ENCODE assay signal across 24 mouse cellular contexts in genomic region chr1:93908977-93909586, GRCm38 (mm10). TPM values are rescaled to one million over a fixed set of nuclear protein-coding genes. Genes with fewer than 3 reads are reported as not detected.
DNase-seq lines count a peak whose midpoint lies in the region; ATAC-seq and TF ChIP-seq lines count a peak whose summit lies in the region.
"Not testable (repeated sequence)": the region's sequence is repeated elsewhere in the genome, so short reads cannot be mapped to it uniquely, and the experiment has no call there.
"Had no signal": no experiment of that assay in that cellular context is flagged by ENCODE, and none has a peak within 500 bp of the region (broad histone marks: within the 10 kb centered on the region; RNA-seq: fewer than 3 reads in every experiment).

No protein-coding gene starts in this region.

- not testable (repeated sequence) for TF ChIP-seq CTCF in forebrain, postnatal 0 days (IDR thresholded peaks at IDR 0.05; ENCODE audit: low read depth)

- H3K36me3 ChIP-seq in forebrain, postnatal 0 days (ENCODE audit: insufficient read depth); hindbrain, embryonic 16.5 days (ENCODE audit: control insufficient read depth, insufficient read depth, low read length); kidney, embryonic 14.5 days (ENCODE audit: control insufficient read depth, insufficient read depth, low read length); midbrain, embryonic 13.5 days: not testable (repeated sequence)

- H3K9me3 ChIP-seq in forebrain, postnatal 0 days (ENCODE audit: low read length); hindbrain, embryonic 16.5 days (ENCODE audit: control insufficient read depth, low read length); kidney, embryonic 14.5 days (ENCODE audit: control insufficient read depth, low read length); midbrain, embryonic 13.5 days: not testable (repeated sequence)

- ATAC-seq in CD4-positive, CD25-positive, alpha-beta regulatory T cell, adult 4 months, result peak; percentile 83
- ATAC-seq in common myeloid progenitor, adult 5-6 weeks (replicated peaks; ENCODE audit: low read depth, poor library complexity, severe bottlenecking), result peak; percentile 62
- peak; percentile 36; the same call in 1 of the 2 replicates for ATAC-seq in forebrain, postnatal 0 days
- ATAC-seq in hindbrain, embryonic 16.5 days, result 0 out of 2 replicates have a peak, but pooled peaks have one; percentile 40
- ATAC-seq in kidney, embryonic 14.5 days (ENCODE audit: low FRiP score, low TSS enrichment), result peak; percentile 20; the same call in 1 of the 2 replicates
- peak; percentile 86 for ATAC-seq in megakaryocyte, adult 5-6 weeks (ENCODE audit: poor library complexity, severe bottlenecking)
- peak; percentile 61; the same call in 1 of the 2 replicates for ATAC-seq in midbrain, embryonic 13.5 days

- H3K27ac ChIP-seq in forebrain, postnatal 0 days (ENCODE audit: low read depth, low read length); hindbrain, embryonic 16.5 days (ENCODE audit: low read depth, low read length); kidney, embryonic 14.5 days (ENCODE audit: low read depth, low read length); midbrain, embryonic 13.5 days: not testable (repeated sequence)

- H3K9ac ChIP-seq in forebrain, postnatal 0 days; hindbrain, embryonic 16.5 days (ENCODE audit: low read depth, low read length); kidney, embryonic 14.5 days (ENCODE audit: low read depth, low read length); midbrain, embryonic 13.5 days (replicated peaks): not testable (repeated sequence)

- WGBS in forebrain, postnatal 0 days, result no CpG with 5 or more reads among the region's 11 CpGs
- no CpG with 5 or more reads among the region's 11 CpGs for WGBS in hindbrain, embryonic 16.5 days
- WGBS in kidney, embryonic 14.5 days, result no CpG with 5 or more reads among the region's 11 CpGs
- no CpG with 5 or more reads among the region's 11 CpGs for WGBS in midbrain, embryonic 13.5 days

- H3K4me3 ChIP-seq in forebrain, postnatal 0 days (ENCODE audit: low read depth, low read length); hindbrain, embryonic 16.5 days (ENCODE audit: low read length); kidney, embryonic 14.5 days (ENCODE audit: low read length); midbrain, embryonic 13.5 days (replicated peaks): not testable (repeated sequence)

- not testable (repeated sequence) for H3K4me1 ChIP-seq in forebrain, postnatal 0 days (ENCODE audit: insufficient read depth); hindbrain, embryonic 16.5 days (ENCODE audit: control insufficient read depth, insufficient read depth, low read depth, low read length); kidney, embryonic 14.5 days (ENCODE audit: control insufficient read depth, insufficient read depth, low read length); midbrain, embryonic 13.5 days (replicated peaks)

- H3K27me3 ChIP-seq in forebrain, postnatal 0 days (ENCODE audit: insufficient read depth, low read length); hindbrain, embryonic 16.5 days (replicated peaks; ENCODE audit: control insufficient read depth, insufficient read depth, low read length); kidney, embryonic 14.5 days (ENCODE audit: control insufficient read depth, insufficient read depth, low read length); midbrain, embryonic 13.5 days: not testable (repeated sequence)

- not testable (repeated sequence) for H3K4me2 ChIP-seq in forebrain, postnatal 0 days (ENCODE audit: low read depth); hindbrain, embryonic 16.5 days (ENCODE audit: low read length); kidney, embryonic 14.5 days (replicated peaks; ENCODE audit: low read depth, low read length); midbrain, embryonic 13.5 days (replicated peaks)

- not testable (repeated sequence) for DNase-seq in forebrain, postnatal 0 days

RNA-seq across cellular contexts. Expression of gene Gal3st2b, which starts 9.0 kb away (rescaled TPM):
- not detected for polyA plus RNA-seq in CD4-positive, CD25-positive, alpha-beta regulatory T cell, adult 4 months (2017; shearing (Covaris generic))
- total RNA-seq in common myeloid progenitor, adult 5-6 weeks (2017), result not detected in 2 replicates
- total RNA-seq in forebrain, postnatal 0 days (2014; rRNA removed), result not detected in 2 replicates
- not detected in 2 replicates for polyA plus RNA-seq in forebrain, postnatal 0 days (2015; fragmentation: Nextera tagmentation; extraction: Ambion mirVana)
- 0.08 TPM in 1 of 2 replicates, not detected in the other for polyA plus RNA-seq in hindbrain, embryonic 16.5 days (2015; fragmentation: Nextera tagmentation; extraction: Ambion mirVana)
- polyA plus RNA-seq in kidney, embryonic 14.5 days (2014; fragmentation: Nextera tagmentation; extraction: Ambion mirVana), result not detected in 2 replicates
- not detected in 2 replicates for total RNA-seq in megakaryocyte, adult 5-6 weeks (2015)
- total RNA-seq in megakaryocyte, adult 5-6 weeks (2017), result not detected in 2 replicates
- polyA plus RNA-seq in midbrain, embryonic 13.5 days (2015; fragmentation: Nextera tagmentation; extraction: Ambion mirVana), result not detected in 2 replicates
- total RNA-seq: adrenal gland, adult 18-20 months; hindbrain, postnatal 0 days; MEL had no signal
- polyA plus RNA-seq: C2C12; cortical plate, adult 2 months; embryonic facial prominence, embryonic 14.5 days; forebrain, embryonic 15.5 days; heart, embryonic 13.5 days; hindbrain, embryonic 10.5 days; liver, embryonic 13.5 days; lung, adult 2 months; macrophage; midbrain, embryonic 14.5 days; neural tube, embryonic 15.5 days had no signal

RNA-seq across cellular contexts. Expression of gene Gal3st2, which starts 48.0 kb away (rescaled TPM):
- not detected for polyA plus RNA-seq in CD4-positive, CD25-positive, alpha-beta regulatory T cell, adult 4 months (2017; shearing (Covaris generic))
- total RNA-seq in common myeloid progenitor, adult 5-6 weeks (2017), result not detected in 2 replicates
- 0.23 TPM in 1 of 2 replicates, not detected in the other for total RNA-seq in forebrain, postnatal 0 days (2014; rRNA removed)
- polyA plus RNA-seq in forebrain, postnatal 0 days (2015; fragmentation: Nextera tagmentation; extraction: Ambion mirVana), result not detected in 2 replicates
- not detected in 2 replicates for polyA plus RNA-seq in hindbrain, embryonic 16.5 days (2015; fragmentation: Nextera tagmentation; extraction: Ambion mirVana)
- not detected in 2 replicates for polyA plus RNA-seq in kidney, embryonic 14.5 days (2014; fragmentation: Nextera tagmentation; extraction: Ambion mirVana)
- not detected in 2 replicates for total RNA-seq in megakaryocyte, adult 5-6 weeks (2015)
- not detected in 2 replicates for total RNA-seq in megakaryocyte, adult 5-6 weeks (2017)
- not detected in 2 replicates for polyA plus RNA-seq in midbrain, embryonic 13.5 days (2015; fragmentation: Nextera tagmentation; extraction: Ambion mirVana)
- total RNA-seq: adrenal gland, adult 18-20 months; adrenal gland, postnatal 25 days; gastrocnemius, adult 8-10 months; hindbrain, postnatal 0 days; left cerebral cortex, postnatal 4 days; MEL had no signal
- polyA plus RNA-seq: C2C12; cortical plate, adult 2 months; forebrain, embryonic 15.5 days; hindbrain, embryonic 10.5 days; hindbrain, postnatal 0 days; liver, embryonic 13.5 days; neural tube, embryonic 15.5 days had no signal

Comparison
In these comparisons a context has a peak if more than half of its experiments do, and no peak if none do; other contexts are left out.
1. ATAC-seq: peak in every context shown above with its lines; median percentile 86 in megakaryocyte, adult 5-6 weeks; 83 in CD4-positive, CD25-positive, alpha-beta regulatory T cell, adult 4 months; 62 in common myeloid progenitor, adult 5-6 weeks; 61 in midbrain, embryonic 13.5 days; 40 in hindbrain, embryonic 16.5 days; 36 in forebrain, postnatal 0 days; 20 in kidney, embryonic 14.5 days.